Comparison of ENCODE assay signal across 21 mouse cellular contexts in the genomic region with DNA sequence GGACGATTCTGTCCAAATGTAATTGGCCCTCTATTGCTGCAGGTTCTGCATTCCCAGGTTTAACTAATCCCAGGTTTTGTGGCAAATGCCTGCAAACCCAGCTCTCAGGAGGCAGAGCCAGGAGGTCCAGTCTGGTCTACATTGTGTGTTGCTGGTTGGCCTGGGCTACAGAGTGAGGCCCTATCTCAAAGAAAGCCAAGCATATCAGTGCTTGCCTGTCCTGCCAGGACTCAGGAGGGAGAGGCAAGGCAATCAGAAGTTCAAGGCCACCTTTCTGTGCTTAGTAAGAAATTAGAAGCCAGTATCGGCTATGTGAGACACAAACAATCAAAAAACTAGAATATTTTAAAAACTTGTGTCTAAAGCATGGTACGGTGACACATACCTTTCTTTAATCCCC. TPM values are rescaled to one million over a fixed set of nuclear protein-coding genes. Genes with fewer than 3 reads are reported as not detected.
DNase-seq lines count a peak whose midpoint lies in the region; ATAC-seq lines count a peak whose summit lies in the region.
"Had no signal": no experiment of that assay in that cellular context is flagged by ENCODE, and none has a peak within 500 bp of the region (broad histone marks: within the 10 kb centered on the region; RNA-seq: fewer than 3 reads in every experiment).

No protein-coding gene starts in this region.

- WGBS in forebrain, embryonic 11.5 days: 83% methylated on average over 3 of the region's 3 CpGs
- WGBS in forebrain, embryonic 16.5 days: 75% methylated on average over 3 of the region's 3 CpGs
- WGBS in kidney, embryonic 14.5 days: 90% methylated on average over 3 of the region's 3 CpGs
- 77% methylated on average over 3 of the region's 3 CpGs for WGBS in stomach, embryonic 16.5 days
- 90% methylated on average over 3 of the region's 3 CpGs for WGBS in midbrain, embryonic 14.5 days

- no peaks in the 10 kb centered on the region for H3K4me1 ChIP-seq in forebrain, embryonic 11.5 days (replicated peaks; ENCODE audit: control insufficient read depth, insufficient read depth, low read length)
- no peaks in the 10 kb centered on the region for H3K4me1 ChIP-seq in forebrain, embryonic 16.5 days (replicated peaks; ENCODE audit: control insufficient read depth, insufficient read depth, low read length)
- H3K4me1 ChIP-seq in kidney, embryonic 14.5 days (ENCODE audit: control insufficient read depth, insufficient read depth, low read length): no peaks in the 10 kb centered on the region
- 0 out of 2 replicates have a peak, but pooled peaks cover 6% of the 10 kb centered on the region for H3K4me1 ChIP-seq in stomach, embryonic 16.5 days (ENCODE audit: control insufficient read depth, insufficient read depth, low read length)
- H3K4me1 ChIP-seq in midbrain, embryonic 14.5 days (ENCODE audit: control insufficient read depth, insufficient read depth, low read length): no peaks in the 10 kb centered on the region
- H3K4me1 ChIP-seq: embryonic facial prominence, embryonic 15.5 days; forebrain, embryonic 13.5 days; hindbrain, embryonic 15.5 days had no signal

- H3K9me3 ChIP-seq in forebrain, embryonic 11.5 days (ENCODE audit: control insufficient read depth, low read length): no peaks in the 10 kb centered on the region
- H3K9me3 ChIP-seq in forebrain, embryonic 16.5 days (ENCODE audit: control insufficient read depth, low read length): no peaks in the 10 kb centered on the region
- no peaks in the 10 kb centered on the region for H3K9me3 ChIP-seq in kidney, embryonic 14.5 days (ENCODE audit: control insufficient read depth, low read length)
- no peaks in the 10 kb centered on the region for H3K9me3 ChIP-seq in stomach, embryonic 16.5 days (replicated peaks; ENCODE audit: control insufficient read depth, low read length)
- H3K9me3 ChIP-seq in midbrain, embryonic 14.5 days (ENCODE audit: control insufficient read depth, low read length): no peaks in the 10 kb centered on the region
- H3K9me3 ChIP-seq: embryonic facial prominence, embryonic 15.5 days; forebrain, embryonic 13.5 days; heart, embryonic 13.5 days; hindbrain, embryonic 15.5 days had no signal

- no peak overlapping the region for H3K4me3 ChIP-seq in forebrain, embryonic 11.5 days (ENCODE audit: low read depth, low read length)
- H3K4me3 ChIP-seq in forebrain, embryonic 16.5 days (replicated peaks; ENCODE audit: low read length): no peak overlapping the region
- no peak overlapping the region for H3K4me3 ChIP-seq in kidney, embryonic 14.5 days (ENCODE audit: low read length)
- no peak overlapping the region for H3K4me3 ChIP-seq in stomach, embryonic 16.5 days (replicated peaks; ENCODE audit: low read length)
- H3K4me3 ChIP-seq in midbrain, embryonic 14.5 days (replicated peaks; ENCODE audit: low read depth, low read length): no peak overlapping the region
- H3K4me3 ChIP-seq: embryonic facial prominence, embryonic 15.5 days; erythroblast, embryonic 14.5 days; forebrain, embryonic 13.5 days; heart, embryonic 13.5 days; hindbrain, embryonic 15.5 days had no signal

- peak; percentile 11 for DNase-seq in forebrain, embryonic 11.5 days (ENCODE audit: low spot score)
- peak; percentile 1 for DNase-seq in kidney, adult 18-20 months
- peak; percentile 69 for DNase-seq in testis, postnatal 14 days (ENCODE audit: low spot score)
- no peak for DNase-seq in testis, postnatal 10 days (ENCODE audit: low spot score)
- DNase-seq in midbrain, embryonic 14.5 days: no peak
- DNase-seq: adrenal gland, postnatal 25 days; cerebellum, postnatal 10 days; gastrocnemius, postnatal 36 days; heart, adult 18-20 months; heart, postnatal 36 days had no signal

- ATAC-seq in forebrain, embryonic 11.5 days (replicated peaks; ENCODE audit: low FRiP score): no peak
- no peak for ATAC-seq in forebrain, embryonic 16.5 days
- ATAC-seq in kidney, embryonic 14.5 days (ENCODE audit: low FRiP score, low TSS enrichment): no peak
- ATAC-seq in stomach, embryonic 16.5 days (ENCODE audit: insufficient read depth, low FRiP score): no peak
- no peak for ATAC-seq in midbrain, embryonic 14.5 days (ENCODE audit: low FRiP score, low TSS enrichment)
- ATAC-seq: activated CD4-positive, CD25-positive, alpha-beta regulatory T cell, adult 4 months; forebrain, embryonic 13.5 days; Patski had no signal

- no peak overlapping the region for H3K27ac ChIP-seq in forebrain, embryonic 11.5 days (ENCODE audit: low read depth, low read length)
- H3K27ac ChIP-seq in forebrain, embryonic 16.5 days (ENCODE audit: low read length): no peak overlapping the region
- H3K27ac ChIP-seq in kidney, embryonic 14.5 days (ENCODE audit: low read depth, low read length): no peak overlapping the region
- no peak overlapping the region for H3K27ac ChIP-seq in stomach, embryonic 16.5 days (ENCODE audit: low read length)
- H3K27ac ChIP-seq in midbrain, embryonic 14.5 days (replicated peaks; ENCODE audit: low read depth, low read length): no peak overlapping the region
- H3K27ac ChIP-seq: embryonic facial prominence, embryonic 15.5 days; forebrain, embryonic 13.5 days; hindbrain, embryonic 15.5 days had no signal

- no peaks in the 10 kb centered on the region for H3K27me3 ChIP-seq in forebrain, embryonic 11.5 days (ENCODE audit: control insufficient read depth, insufficient read depth, low read length)
- no peaks in the 10 kb centered on the region for H3K27me3 ChIP-seq in forebrain, embryonic 16.5 days (replicated peaks; ENCODE audit: control insufficient read depth, insufficient read depth, low read length)
- H3K27me3 ChIP-seq in kidney, embryonic 14.5 days (ENCODE audit: control insufficient read depth, insufficient read depth, low read length): no peaks in the 10 kb centered on the region
- H3K27me3 ChIP-seq in stomach, embryonic 16.5 days (ENCODE audit: control insufficient read depth, insufficient read depth, low read length): no peaks in the 10 kb centered on the region
- no peaks in the 10 kb centered on the region for H3K27me3 ChIP-seq in midbrain, embryonic 14.5 days (ENCODE audit: control insufficient read depth, insufficient read depth, low read length)
- H3K27me3 ChIP-seq: CH12.LX; embryonic facial prominence, embryonic 15.5 days; forebrain, embryonic 13.5 days; heart, embryonic 13.5 days; hindbrain, embryonic 15.5 days; Patski had no signal

- H3K36me3 ChIP-seq in forebrain, embryonic 11.5 days (ENCODE audit: control insufficient read depth, insufficient read depth, low read length): no peaks in the 10 kb centered on the region
- H3K36me3 ChIP-seq in forebrain, embryonic 16.5 days (ENCODE audit: control insufficient read depth, insufficient read depth): no peaks in the 10 kb centered on the region
- H3K36me3 ChIP-seq in kidney, embryonic 14.5 days (ENCODE audit: control insufficient read depth, insufficient read depth, low read length): no peaks in the 10 kb centered on the region
- no peaks in the 10 kb centered on the region for H3K36me3 ChIP-seq in stomach, embryonic 16.5 days (ENCODE audit: control insufficient read depth, insufficient read depth, low read length)
- H3K36me3 ChIP-seq in midbrain, embryonic 14.5 days (ENCODE audit: control insufficient read depth, insufficient read depth, low read length): no peaks in the 10 kb centered on the region
- H3K36me3 ChIP-seq: embryonic facial prominence, embryonic 15.5 days; heart, embryonic 13.5 days; hindbrain, embryonic 15.5 days had no signal

- H3K9ac ChIP-seq in forebrain, embryonic 11.5 days (ENCODE audit: low read length): no peak overlapping the region
- H3K9ac ChIP-seq in forebrain, embryonic 16.5 days (replicated peaks; ENCODE audit: low read depth, low read length): no peak overlapping the region
- no peak overlapping the region for H3K9ac ChIP-seq in kidney, embryonic 14.5 days (ENCODE audit: low read depth, low read length)
- H3K9ac ChIP-seq in stomach, embryonic 16.5 days (ENCODE audit: low read length): 0 out of 2 replicates have a peak overlapping the region, but pooled peaks have one; percentile 32
- no peak overlapping the region for H3K9ac ChIP-seq in midbrain, embryonic 14.5 days (replicated peaks; ENCODE audit: low read length)
- H3K9ac ChIP-seq: embryonic facial prominence, embryonic 15.5 days; forebrain, embryonic 13.5 days; heart, embryonic 13.5 days; hindbrain, embryonic 15.5 days had no signal

- H3K4me2 ChIP-seq in forebrain, embryonic 11.5 days (ENCODE audit: low read depth, low read length, severe bottlenecking): no peak overlapping the region
- no peak overlapping the region for H3K4me2 ChIP-seq in forebrain, embryonic 16.5 days (ENCODE audit: low read length)
- no peak overlapping the region for H3K4me2 ChIP-seq in kidney, embryonic 14.5 days (replicated peaks; ENCODE audit: low read depth, low read length)
- no peak overlapping the region for H3K4me2 ChIP-seq in stomach, embryonic 16.5 days (ENCODE audit: low read depth, low read length)
- H3K4me2 ChIP-seq in midbrain, embryonic 14.5 days (ENCODE audit: low read length): no peak overlapping the region
- H3K4me2 ChIP-seq: embryonic facial prominence, embryonic 15.5 days; forebrain, embryonic 13.5 days; heart, embryonic 13.5 days; hindbrain, embryonic 15.5 days had no signal

RNA-seq across cellular contexts. Expression of gene Nutf2-ps1, which starts 15.7 kb away (rescaled TPM):
- polyA plus RNA-seq in forebrain, embryonic 11.5 days (2014; fragmentation: Nextera tagmentation; extraction: Ambion mirVana): 433 and 467 TPM in 2 replicates
- 266 and 275 TPM in 2 replicates for polyA plus RNA-seq in forebrain, embryonic 16.5 days (2015; fragmentation: Nextera tagmentation; extraction: Ambion mirVana)
- polyA plus RNA-seq in kidney, embryonic 14.5 days (2014; fragmentation: Nextera tagmentation; extraction: Ambion mirVana): 431 and 486 TPM in 2 replicates
- 258 and 338 TPM in 2 replicates for polyA plus RNA-seq in stomach, embryonic 16.5 days (2015; fragmentation: Nextera tagmentation; extraction: Ambion mirVana)
- 221 and 229 TPM in 2 replicates for polyA plus RNA-seq in midbrain, embryonic 14.5 days (2014; fragmentation: Nextera tagmentation; extraction: Ambion mirVana)

RNA-seq across cellular contexts. Expression of gene Smc3, which starts 27.0 kb away (rescaled TPM):
- polyA plus RNA-seq in forebrain, embryonic 11.5 days (2014; fragmentation: Nextera tagmentation; extraction: Ambion mirVana): 94.1 and 101 TPM in 2 replicates
- 70.4 and 79.2 TPM in 2 replicates for polyA plus RNA-seq in forebrain, embryonic 16.5 days (2015; fragmentation: Nextera tagmentation; extraction: Ambion mirVana)
- 80.2 and 83.5 TPM in 2 replicates for polyA plus RNA-seq in kidney, embryonic 14.5 days (2014; fragmentation: Nextera tagmentation; extraction: Ambion mirVana)
- 55.2 and 60.2 TPM in 2 replicates for polyA plus RNA-seq in stomach, embryonic 16.5 days (2015; fragmentation: Nextera tagmentation; extraction: Ambion mirVana)
- polyA plus RNA-seq in midbrain, embryonic 14.5 days (2014; fragmentation: Nextera tagmentation; extraction: Ambion mirVana): 66.3 and 67.8 TPM in 2 replicates

RNA-seq across cellular contexts. Expression of gene Dusp5, which starts 44.2 kb away (rescaled TPM):
- polyA plus RNA-seq in forebrain, embryonic 11.5 days (2014; fragmentation: Nextera tagmentation; extraction: Ambion mirVana): 4.4 and 4.5 TPM in 2 replicates
- polyA plus RNA-seq in forebrain, embryonic 16.5 days (2015; fragmentation: Nextera tagmentation; extraction: Ambion mirVana): 2.4 and 3.9 TPM in 2 replicates
- polyA plus RNA-seq in kidney, embryonic 14.5 days (2014; fragmentation: Nextera tagmentation; extraction: Ambion mirVana): 11.3 and 15.6 TPM in 2 replicates
- polyA plus RNA-seq in stomach, embryonic 16.5 days (2015; fragmentation: Nextera tagmentation; extraction: Ambion mirVana): 5.9 and 6.1 TPM in 2 replicates
- 3.1 and 4.6 TPM in 2 replicates for polyA plus RNA-seq in midbrain, embryonic 14.5 days (2014; fragmentation: Nextera tagmentation; extraction: Ambion mirVana)

Comparison
In these comparisons a context has a peak if more than half of its experiments do, and no peak if none do; other contexts are left out.
1. DNase-seq: peak in forebrain, embryonic 11.5 days (single experiment), kidney, adult 18-20 months (single experiment) and testis, postnatal 14 days (single experiment); none in testis, postnatal 10 days (single experiment) and midbrain, embryonic 14.5 days (single experiment).